Mouse (Mus musculus) cerebellum, adult 18-20 months (tissue): ENCODE data around the gene Degs2.

Experiments
- DNase-seq, 2 experiments: peaks; one replicate each; pipeline ENCODE4 v3.0.0; 2021

The Degs2 gene

DNA sequence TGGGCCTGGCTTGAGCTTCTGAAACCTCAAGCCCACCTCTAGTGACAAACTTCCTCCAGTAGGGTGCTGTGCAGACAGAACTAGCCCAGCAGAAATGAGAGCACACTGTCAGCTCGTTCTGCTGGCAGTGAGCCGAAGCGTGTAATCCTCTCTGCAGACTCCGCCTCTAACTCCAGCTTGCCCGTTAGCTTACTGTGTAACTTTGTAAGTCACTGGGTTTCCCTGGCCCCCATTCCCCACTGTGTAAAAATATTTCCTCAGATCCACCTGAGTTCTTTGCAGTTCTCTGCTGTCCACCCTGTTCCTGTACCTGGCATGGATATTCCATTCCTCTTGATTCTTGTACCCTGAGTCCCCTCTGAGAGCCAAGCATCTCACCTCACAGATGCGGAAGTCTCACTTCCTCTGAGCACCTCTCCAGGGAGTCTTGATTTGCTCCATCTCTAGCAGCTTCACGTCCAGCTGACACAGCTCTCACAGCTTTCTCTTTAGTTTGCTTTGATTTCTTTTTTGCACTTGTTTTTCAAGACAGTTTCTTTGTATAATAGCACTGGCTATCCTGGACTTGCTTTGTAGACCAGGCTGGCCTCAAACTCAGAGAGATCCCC lies 51.0 kb downstream of the Degs2 start:
- peak in 1 of 2 experiments; percentile 15 for DNase-seq

DNA sequence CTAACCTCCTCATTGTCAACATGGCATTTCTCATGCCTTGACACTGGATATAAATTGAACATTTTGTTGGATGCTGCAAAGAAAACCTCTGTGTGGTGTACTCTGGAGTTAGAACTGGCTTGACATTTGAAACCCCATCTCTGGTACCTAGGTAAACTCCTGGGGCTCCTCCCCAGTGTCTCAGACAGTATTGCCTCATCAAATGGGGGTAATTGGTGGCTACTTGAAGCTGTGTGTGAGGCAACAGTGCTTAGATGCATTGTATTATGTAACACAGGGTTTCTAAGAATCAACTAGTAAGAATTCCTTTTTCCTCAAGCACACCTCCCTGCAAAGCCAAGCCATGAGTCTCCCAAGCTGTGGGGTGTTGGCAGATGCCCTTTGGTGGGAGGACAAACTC lies 54.3 kb downstream of the Degs2 start:
- DNase-seq = no peak

DNA sequence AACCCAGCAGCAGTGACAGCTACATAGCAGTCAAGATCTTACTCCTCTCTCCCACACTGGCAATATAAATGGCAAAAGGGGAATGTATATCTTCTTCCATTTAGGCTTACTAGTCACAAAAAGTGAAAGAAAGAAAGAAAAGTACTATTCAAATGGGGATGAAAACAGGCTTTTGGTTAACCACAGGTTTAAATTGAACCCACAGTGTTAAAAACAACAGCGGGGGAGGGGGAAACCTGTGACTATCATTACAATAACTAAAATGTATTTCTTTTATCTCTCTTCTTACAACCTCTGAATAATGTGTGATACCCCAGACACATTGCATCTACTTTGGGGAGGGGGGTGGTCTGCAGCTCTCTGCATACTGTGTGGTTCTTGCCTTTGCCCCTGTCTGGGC lies 55.9 kb downstream of the Degs2 start:
- DNase-seq = no peak

DNA sequence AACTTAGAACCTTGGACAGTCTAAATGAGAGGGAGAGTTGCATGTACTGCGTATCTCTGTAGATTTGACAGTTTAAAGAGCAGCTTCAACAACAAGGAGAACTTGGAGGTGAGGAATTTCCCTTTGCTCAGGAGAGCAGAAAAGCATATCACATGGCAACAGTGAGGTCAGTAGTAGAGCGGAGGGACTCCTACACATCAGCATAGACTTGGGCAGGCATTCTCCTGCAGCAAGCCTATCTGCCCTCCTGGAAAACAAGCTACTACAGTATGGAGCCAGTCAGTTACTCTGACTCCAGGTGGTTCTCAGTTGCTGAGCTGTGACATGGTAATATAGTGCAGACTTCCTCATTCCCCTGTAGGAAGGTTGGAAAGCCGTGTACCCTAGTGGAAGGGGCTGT lies 60.1 kb downstream of the Degs2 start:
- no peak for DNase-seq

DNA sequence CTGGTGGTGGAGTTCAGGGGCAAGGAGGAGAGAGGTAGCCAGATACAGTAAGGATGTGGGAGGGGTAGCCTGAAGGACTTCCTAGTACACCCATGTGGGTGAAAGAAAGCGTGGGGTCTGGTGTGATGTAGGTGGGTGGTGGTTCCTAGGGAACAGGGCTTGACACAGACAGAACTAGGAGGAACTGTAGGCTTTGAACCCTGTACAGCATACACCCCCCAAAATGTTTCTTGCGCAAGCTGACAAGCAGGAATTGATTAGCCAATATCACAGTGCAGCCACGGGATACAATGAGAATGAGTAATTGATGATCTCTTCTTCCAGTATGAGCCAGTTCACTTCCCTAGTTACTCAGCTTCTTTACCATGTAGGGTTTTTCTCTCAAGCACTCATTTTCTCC lies 63.0 kb downstream of the Degs2 start:
- DNase-seq = no peak

DNA sequence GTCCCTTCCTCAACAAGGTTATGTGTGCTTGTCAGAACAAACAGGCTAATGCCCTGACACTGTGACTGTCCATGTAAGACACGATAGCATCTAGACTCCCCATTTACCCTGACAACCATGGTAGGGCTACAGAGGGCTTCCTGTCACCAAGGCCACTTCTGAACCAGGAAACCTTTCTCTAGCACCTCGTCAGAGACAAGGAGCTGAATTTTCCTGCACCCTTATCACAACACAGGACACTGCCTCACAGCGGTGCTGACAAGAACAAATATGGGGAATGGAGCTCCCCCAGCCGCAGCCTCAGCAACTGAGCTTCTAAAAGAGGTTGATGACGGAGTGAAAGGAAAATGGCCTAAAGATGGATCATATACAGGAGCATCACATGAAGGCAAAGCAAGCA lies 64.7 kb downstream of the Degs2 start:
- no peak for DNase-seq

DNA sequence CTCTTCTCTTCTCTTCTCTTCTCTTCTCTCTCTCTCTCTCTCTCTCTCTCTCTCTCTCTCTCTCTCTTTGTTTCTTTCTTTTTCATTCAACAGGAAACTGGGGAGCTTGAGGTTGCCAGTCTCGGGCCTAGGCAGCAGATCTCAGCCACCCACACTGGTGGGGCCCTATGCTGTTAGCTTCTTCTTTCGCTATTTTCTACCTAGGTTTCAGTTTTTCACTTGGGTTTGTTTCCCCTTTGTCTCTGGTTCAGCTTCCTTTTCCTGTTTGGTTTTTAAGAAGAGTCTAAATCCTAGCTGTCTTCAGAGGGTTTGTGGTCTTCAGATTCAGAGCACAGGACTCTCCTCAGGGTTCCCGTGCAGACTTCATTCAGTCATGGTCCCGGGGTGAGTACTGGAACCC lies 66.6 kb downstream of the Degs2 start:
- no peak for DNase-seq

DNA sequence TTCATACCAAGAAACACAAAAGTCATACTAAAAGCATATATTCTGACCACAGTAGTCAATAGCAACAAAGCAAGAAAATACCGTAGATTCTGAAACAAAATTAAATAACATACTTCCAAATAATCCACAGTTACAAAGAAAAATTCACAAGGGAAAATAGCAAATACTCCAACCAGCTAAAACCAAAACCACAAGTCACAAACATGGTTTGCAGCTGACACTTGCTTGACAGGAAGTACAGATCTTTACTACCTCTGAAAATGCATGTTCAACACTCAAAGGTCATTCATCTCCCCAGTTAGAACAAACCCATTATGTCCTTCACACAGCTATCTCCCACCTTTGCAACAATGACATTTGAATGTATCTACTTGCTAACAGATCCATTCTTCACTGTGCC lies 68.1 kb downstream of the Degs2 start:
- no peak for DNase-seq

DNA sequence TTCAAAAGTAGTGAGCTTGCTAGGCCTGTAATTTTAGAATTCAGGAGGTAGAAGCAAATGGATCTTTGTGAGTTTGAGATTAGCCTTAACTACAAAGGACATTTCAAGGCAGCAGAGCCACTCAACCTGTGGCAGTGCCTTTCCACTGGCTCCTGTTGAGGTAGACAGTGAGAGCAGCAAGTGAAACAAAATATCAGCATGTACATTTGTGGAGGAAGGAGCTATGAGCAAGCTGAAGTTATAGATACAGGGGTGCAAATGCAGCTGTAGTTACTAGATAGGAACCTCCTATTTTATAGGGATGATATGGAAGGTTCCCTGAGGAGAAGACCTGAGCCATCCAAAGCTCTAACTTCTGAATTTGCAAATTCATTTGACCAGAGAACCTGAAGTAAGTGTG lies 69.6 kb downstream of the Degs2 start:
- DNase-seq = no peak

DNA sequence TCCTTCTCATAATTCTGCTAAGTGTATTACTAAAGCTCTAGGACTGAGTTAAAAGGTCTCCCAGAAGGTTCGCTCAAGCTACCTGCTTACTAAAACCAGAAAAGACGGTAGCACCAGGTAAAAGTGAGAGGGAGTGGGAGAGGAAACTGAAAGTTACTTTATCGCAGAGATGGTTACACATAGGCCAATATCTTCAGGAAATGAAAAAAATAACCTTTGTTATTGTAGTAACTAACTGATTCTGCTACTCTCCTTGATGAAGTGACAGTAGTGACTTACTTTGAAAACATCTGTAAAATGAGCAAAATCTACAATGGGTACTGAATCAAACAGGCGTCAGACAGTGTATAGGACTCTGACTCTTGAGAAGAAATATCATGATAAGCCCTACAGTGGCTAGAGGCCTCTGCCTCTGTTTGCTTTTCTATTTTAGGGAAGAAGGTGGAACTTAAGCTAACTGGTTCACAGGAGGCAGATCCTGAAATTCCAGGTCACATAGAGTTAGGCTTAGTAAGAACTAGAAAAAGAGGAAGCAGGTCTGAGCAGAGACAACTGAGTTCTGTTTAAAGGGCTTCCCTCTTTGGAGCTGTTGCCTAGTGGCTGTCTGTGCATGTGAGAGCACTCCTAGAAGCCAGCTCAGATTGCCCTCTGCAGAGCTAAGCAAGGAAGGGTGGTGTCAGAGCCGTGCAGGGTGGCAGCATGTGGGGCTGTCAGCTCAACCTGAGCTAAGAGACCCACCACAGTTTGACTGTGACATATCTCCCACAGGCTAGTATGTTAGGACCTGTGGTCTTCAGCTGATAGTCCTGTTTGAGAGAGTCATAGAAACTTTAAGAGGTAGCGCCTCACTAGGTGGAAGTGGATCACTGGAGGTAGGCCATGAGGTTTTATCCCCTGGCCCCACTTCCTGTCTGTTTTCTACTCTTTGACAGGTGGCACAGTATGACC lies 71.1 kb downstream of the Degs2 start:
- no peak for DNase-seq

DNA sequence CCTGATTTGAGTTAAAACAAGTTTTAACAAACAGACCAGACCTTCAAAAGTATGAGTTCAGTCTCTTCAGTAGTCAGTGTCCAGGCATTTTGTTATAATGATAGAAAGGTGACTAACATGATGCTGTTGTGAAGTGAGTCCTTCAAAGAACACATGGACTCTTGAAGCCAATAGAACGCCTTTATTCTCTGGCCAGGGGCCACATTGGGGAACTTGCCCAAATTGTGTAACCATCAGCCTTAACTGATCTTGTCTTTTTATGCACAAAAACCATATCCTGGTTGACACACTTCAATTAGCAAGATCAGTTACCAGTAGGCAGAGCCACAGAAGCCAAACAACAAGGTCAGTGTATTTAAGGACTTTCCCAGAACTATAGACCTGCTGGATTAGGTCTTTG lies 72.6 kb downstream of the Degs2 start:
- no peak for DNase-seq
